Mouse (Mus musculus) layer of hippocampus, adult 8-10 months (tissue): ENCODE data around the gene Slc29a1. TPM values are rescaled to one million over a fixed set of nuclear protein-coding genes. Genes with fewer than 3 reads are reported as not detected.

Experiments
- total RNA-seq, 4 experiments: library from RNA; stranded (reverse); gene quantifications; 2 replicates each; pipeline ENCODE4 v1.2.4; 2022

The Slc29a1 gene
- total RNA-seq, 4 experiments from 2014 or later = 19.4 to 26.3 (median 21.0) TPM

Other genes with a start within 250 kb of the Slc29a1 start
- gene Cdc5l, start 165.9 kb downstream of the Slc29a1 start, total RNA-seq = 10 to 100 TPM; 50.3 to 60.3 (median 55.7) TPM
- gene Spats1, start 124.2 kb downstream of the Slc29a1 start, total RNA-seq = 1 to 10 TPM; 5.0 to 7.8 (median 5.9) TPM
- 10 to 100 TPM; 21.8 to 30.6 (median 24.3) TPM for gene Aars2, start 92.8 kb downstream of the Slc29a1 start, total RNA-seq
- gene Tcte1, start 76.2 kb downstream of the Slc29a1 start, total RNA-seq = 1 to 10 TPM in 3 of 4 experiments, under 1 TPM in 1; 0.92 to 1.3 (median 1.1) TPM
- 100 to 1,000 TPM in 3 of 4 experiments, 10 to 100 TPM in 1; 91.5 to 121 (median 111) TPM for gene Tmem151b, start 49.9 kb downstream of the Slc29a1 start, total RNA-seq
- 1 to 10 TPM; 2.3 to 3.3 (median 2.7) TPM for gene Nfkbie, start 43.9 kb downstream of the Slc29a1 start, total RNA-seq
- gene Slc35b2, start 35.7 kb downstream of the Slc29a1 start, total RNA-seq = 10 to 100 TPM; 26.6 to 35.6 (median 30.3) TPM
- 1,000 to 10,000 TPM; 1,566 to 2,023 (median 1,742) TPM for gene Hsp90ab1, start 26.3 kb downstream of the Slc29a1 start, total RNA-seq
- not detected for gene Mymx, start 2.5 kb upstream of the Slc29a1 start, total RNA-seq
- 1 to 10 TPM in 1 of 4 experiments, under 1 TPM in 3; 0.22 to 1.1 (median 0.41) TPM for gene Capn11, start 59.7 kb upstream of the Slc29a1 start, total RNA-seq
- gene Mrpl14, start 86.7 kb upstream of the Slc29a1 start, total RNA-seq = 10 to 100 TPM; 36.8 to 48.9 (median 39.1) TPM
- gene Tmem63b, start 87.3 kb upstream of the Slc29a1 start, total RNA-seq = 100 to 1,000 TPM; 160 to 184 (median 166) TPM
- not detected for gene 1600014C23Rik, start 134.2 kb upstream of the Slc29a1 start, total RNA-seq